Mouse (Mus musculus): ENCODE data around the gene Gtsf1l.

Gene Gtsf1l

DNA sequence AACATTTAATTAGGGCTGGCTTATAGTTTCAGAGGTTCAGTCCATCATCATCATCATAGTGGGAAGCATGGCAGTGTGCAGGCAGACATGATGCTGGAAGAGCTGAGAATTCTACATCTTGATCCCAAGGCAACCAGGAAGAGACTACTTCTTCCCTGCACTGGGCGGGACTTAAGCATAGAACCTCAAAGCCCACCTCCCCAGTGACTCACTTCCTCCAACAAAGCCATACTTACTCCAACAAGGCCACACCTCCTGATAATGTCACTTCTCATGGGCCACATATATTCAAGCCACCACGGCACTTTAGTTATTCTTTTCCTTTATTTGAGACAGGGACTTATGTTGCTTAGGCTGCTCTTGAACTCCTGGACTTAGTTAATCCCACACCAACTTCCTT, 38.5 kb downstream of the Gtsf1l start:
- no peak for DNase-seq

DNA sequence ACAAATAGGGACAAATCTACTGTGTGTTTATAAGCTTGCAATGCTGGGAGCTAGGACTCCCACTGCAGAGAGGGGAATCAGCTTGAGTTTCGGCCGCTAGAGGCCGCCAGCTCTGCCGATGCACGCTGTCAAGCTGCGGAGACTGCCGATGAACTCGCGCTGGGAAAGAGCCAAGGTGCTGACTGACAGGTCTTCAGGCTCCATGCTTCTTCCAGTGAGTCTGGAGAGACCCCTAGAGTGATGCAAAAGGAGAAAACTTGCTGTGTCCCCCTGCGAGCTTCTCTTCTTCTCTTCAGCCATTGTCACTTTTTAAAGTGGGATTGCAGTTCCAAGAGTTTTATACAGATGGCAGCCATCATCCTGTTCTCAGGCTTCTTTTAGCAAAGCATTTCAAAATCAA, 39.5 kb downstream of the Gtsf1l start:
- peak; percentile 26 to 29 for DNase-seq

DNA sequence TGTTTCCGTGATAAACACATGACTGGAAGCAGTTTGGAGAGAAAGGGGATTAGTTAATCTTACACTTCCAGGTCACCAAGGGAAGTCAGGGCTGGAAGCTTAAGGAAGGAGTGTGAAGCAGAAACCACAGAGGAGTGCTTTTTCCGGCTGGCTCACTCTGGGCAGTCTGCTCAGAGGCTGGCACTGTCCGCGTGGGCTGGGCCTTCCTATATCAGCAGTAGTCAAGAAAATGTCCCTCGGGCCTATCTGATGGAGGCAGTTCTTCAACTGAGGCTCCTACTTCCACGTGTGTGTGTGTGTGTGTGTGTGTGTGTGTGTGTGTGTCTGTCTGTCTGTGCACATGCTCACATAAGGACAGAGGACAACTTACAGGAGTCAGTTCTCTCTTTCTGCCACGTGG, 47.7 kb downstream of the Gtsf1l start:
- no peak for DNase-seq
